Mouse (Mus musculus) fibroblast of lung, adult 2 months (primary cell): ENCODE measurements around the gene Drc3.

ENCODE experiments used
- DNase-seq: peaks from one replicate; pipeline ENCODE4 v3.0.0-alpha.2; 2011; ENCODE audit warnings: low read depth

Drc3 gene

GRCm38 (mm10) chr11:60352559-60353411, at the start of gene Drc3, which contains the start of gene Tom1l2:
Gene Drc3, plus strand, starts transcription at chr11:60353329.
Gene Tom1l2, minus strand, starts transcription at chr11:60352905.
- DNase-seq = peak; percentile 100

DNA sequence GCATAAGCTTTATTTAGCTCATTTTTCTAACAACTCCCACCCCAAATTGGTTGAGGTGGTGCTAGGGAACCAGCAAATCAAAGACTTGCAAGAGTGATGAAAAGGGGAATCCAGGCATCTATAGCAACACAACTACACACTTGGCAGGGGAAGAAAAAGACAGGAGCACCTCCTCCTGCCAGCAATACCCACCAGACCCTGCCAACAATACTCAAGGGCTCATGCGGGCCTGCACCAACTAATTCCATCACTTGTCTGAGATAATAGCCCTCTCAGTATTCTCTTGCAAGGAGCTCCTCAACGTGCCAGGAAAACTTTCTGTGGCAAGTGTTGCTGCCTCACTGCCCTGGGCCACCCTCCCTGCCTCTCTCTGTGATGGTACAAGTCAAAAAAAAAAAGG, 49.6 kb upstream of the Drc3 start:
- DNase-seq = no peak

GRCm38 (mm10) chr11:60305611-60306010, 47.5 kb upstream of the Drc3 start:
- DNase-seq = no peak

GRCm38 (mm10) chr11:60306834-60307233, 46.3 kb upstream of the Drc3 start:
- no peak for DNase-seq

DNA sequence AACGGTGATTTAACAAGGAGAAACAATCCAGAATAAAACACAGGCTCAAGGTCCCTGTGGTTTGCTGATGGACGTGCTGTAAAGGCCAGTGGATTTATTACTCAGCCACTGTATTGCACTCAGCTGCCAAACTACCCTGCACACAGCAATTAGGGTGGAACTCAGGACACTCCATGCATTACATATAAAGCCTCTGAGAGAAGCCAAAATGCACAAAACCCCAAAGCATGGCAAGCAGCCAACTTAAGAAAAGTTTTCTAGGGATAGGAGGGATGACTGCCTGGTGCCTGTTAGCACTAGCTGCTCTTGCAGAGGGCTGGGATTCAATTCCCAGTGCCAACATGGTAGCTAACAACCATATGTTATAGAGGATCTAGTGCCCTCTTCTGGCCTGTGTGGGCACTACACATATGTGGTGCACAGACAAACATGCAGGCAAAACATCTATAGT, 45.7 kb upstream of the Drc3 start:
- no peak for DNase-seq

GRCm38 (mm10) chr11:60308061-60308460, 45.1 kb upstream of the Drc3 start:
- no peak for DNase-seq

- no peak for DNase-seq
These were observed 44.5 kb upstream of the Drc3 start for GRCm38 (mm10) chr11:60308506-60309116.

- no peak for DNase-seq
These were observed 43.3 kb upstream of the Drc3 start for GRCm38 (mm10) chr11:60309875-60310274.

DNA sequence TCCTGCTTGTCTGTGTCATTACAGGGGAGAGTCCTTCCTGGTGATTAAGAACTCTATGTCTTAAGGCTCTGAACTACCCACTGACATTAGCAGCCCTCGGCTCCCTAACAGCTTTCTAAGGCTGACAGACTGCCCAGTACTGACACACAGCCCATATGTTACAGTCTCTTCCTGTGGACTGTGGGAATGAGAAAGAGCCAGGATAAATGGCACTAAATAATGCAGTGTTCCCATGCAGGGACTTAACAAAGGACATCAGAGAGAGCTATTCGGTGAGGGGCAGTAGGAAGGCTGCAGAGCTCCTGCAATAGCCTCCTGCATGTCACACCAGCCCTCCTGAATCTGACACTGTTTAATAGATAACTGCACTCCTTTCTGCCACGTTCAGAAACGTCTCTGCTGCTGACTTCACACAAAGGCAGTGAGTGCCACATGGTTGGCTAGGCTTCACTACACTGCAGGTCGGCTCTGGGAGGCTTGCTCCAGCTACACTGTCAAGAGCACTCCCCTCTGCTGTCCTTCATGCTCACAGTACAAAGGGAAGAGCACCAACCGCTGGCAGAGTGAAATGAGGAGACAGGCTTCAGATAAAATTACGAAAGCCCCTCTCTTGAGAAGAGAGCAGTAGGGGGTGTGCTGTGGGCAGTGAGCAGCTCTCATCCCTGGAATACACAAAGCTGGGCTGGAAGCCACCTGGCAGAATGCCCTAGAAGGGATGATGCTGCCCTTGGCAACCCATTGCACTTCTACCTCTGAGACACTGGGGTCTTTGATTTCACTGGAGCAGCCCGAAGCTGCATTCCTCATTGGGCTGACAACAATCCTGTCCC, 41.9 kb upstream of the Drc3 start:
- no peak for DNase-seq

DNA sequence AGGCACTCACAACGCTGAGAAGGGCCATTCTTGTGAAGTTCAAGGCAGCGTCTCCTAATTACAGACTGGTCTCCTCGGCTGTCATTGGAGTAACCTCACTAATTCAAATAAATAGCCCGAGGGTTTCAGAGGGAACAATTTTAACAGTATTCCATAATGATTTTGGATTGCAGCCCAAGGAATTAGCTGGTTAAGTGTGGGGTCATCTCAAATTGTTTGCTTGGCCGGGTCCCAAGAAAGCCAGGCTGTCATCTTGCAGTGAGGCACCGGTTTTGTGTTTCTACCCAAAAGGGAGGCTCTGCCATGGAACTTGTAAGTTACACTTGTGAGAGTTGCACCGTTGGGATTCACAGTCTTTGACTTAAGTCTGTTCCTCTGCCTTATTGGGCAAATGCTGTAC, 36.9 kb upstream of the Drc3 start:
- DNase-seq = no peak

- DNase-seq = no peak
These were observed 36.2 kb upstream of the Drc3 start for GRCm38 (mm10) chr11:60316883-60317282.

GRCm38 (mm10) chr11:60317376-60318102, 35.6 kb upstream of the Drc3 start:
- peak; percentile 75 for DNase-seq

GRCm38 (mm10) chr11:60318716-60319115, 34.4 kb upstream of the Drc3 start:
- DNase-seq = no peak

- DNase-seq = no peak
These were observed 33.7 kb upstream of the Drc3 start for GRCm38 (mm10) chr11:60319257-60320066.

DNA sequence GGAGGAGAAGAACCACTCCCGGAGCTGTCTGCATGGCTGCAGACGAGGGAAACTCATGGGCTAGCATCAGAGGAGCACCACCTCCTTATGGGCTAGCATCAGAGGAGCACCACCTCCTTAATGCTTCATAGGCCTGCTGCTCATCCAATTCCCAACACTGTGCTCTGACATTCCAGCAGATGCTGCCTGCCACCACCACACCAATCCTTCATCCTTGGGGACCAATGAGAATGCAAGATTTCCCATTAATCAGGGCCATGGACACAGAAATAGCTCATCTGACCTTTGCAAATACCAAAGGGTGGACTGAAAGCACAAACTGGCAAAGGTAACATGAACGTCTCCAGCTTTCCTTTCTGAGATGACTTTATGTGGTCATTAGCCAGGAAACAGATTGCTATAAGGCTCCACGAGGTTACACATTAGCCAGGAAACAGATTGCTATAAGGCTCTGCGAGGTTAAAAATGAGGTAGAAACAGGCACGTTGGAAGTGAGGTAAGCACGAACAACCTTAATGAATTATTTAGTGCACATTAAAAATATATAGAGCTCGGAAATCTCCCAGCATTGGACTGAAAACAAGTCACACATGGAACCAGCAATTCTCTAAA, 32.6 kb upstream of the Drc3 start:
- no peak for DNase-seq

GRCm38 (mm10) chr11:60321438-60321837, 31.7 kb upstream of the Drc3 start:
- no peak for DNase-seq

DNA sequence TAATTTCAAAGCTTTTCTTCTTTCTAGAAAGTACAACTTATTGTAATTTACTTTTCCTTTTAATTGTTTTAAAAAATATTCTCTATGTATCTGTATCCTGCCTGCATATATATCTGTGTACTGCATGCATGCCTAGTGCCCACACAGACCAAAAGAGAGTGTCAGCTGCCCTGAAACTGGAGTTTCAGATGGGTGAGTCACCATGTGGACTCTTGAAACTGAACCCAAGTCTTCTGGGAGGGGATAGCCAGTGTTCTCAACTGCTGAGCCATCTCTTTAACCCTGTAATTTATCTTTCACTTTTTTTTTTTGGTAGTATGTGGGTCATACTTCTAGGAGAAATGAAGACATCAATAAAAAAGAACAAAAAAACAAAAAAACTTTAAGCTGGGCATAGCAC, 29.4 kb upstream of the Drc3 start:
- DNase-seq = no peak

GRCm38 (mm10) chr11:60330551-60330950, 22.6 kb upstream of the Drc3 start:
- no peak for DNase-seq

DNA sequence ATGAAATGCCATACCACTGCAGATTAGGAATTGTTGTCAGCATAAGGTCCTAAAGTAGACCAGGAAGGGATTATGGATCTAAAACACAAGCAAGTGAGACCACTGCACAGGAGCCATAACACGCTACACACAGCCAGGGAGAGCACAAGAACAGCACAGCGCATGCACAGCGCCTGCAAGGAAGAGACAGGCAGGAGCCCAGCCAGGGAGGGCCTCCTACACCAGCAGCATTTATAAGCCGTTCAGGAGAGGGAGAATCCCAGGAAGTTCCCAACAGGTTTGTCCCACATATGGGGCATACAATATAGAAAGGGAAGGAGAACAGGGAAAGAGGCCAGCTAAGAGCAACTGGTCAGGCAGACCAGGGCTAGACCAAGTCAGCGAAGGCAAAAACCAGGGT, 19.7 kb upstream of the Drc3 start:
- DNase-seq = no peak

- no peak for DNase-seq
These were observed 19.0 kb upstream of the Drc3 start for GRCm38 (mm10) chr11:60334124-60334523.

- DNase-seq = no peak
These were observed 17.4 kb upstream of the Drc3 start for GRCm38 (mm10) chr11:60335771-60336170.
